Mouse (Mus musculus): ENCODE results near the gene Gm4869.
"Not testable (repeated sequence)": the region's sequence is repeated elsewhere in the genome, so short reads cannot be mapped to it uniquely, and the experiment has no call there.

DNA sequence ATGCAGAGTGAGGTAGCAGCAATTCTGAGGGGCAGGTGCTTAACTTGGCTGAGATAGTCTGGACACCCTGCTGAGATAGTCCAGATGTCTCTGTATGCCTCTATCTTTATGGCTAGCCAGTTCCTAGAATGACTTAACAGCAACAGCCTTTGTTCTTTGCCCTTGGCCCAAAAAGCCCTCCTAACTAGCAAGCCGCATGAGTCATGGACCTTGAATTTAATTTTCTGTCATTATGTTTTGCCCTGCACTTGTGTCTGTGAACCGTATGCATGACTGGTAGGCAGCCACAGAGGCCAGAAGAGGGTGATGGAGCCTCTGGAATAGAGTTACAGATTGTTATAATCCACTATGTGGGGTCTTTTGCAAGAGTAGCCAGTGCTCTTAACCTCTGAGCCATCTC is 17.7 kb downstream of the Gm4869 start:
- TF ChIP-seq POLR2A (IDR thresholded peaks at IDR 0.05; ENCODE audit: insufficient read length, low read depth); E2F4 (IDR thresholded peaks at IDR 0.05; ENCODE audit: insufficient read depth); TCF12 (IDR thresholded peaks at IDR 0.05; ENCODE audit: insufficient read depth, poor library complexity, severe bottlenecking); MAX (IDR thresholded peaks at IDR 0.05; ENCODE audit: low read depth); POLR2AphosphoS2 (IDR thresholded peaks at IDR 0.05; ENCODE audit: insufficient read length, low read depth); MYOG (IDR thresholded peaks at IDR 0.05; ENCODE audit: control insufficient read depth in 1 of 3, insufficient read depth in 1 of 3, insufficient read length in 2 of 3, low read depth in 2 of 3); TCF3 (IDR thresholded peaks at IDR 0.05; ENCODE audit: insufficient read length, low read depth); REST (IDR thresholded peaks at IDR 0.05; ENCODE audit: insufficient read depth, insufficient read length); CEBPB (IDR thresholded peaks at IDR 0.05; ENCODE audit: insufficient read depth, poor library complexity, severe bottlenecking); USF1 (IDR thresholded peaks at IDR 0.05; ENCODE audit: low read depth); MYOD1 (IDR thresholded peaks at IDR 0.05; ENCODE audit: control insufficient read depth in 1 of 3, insufficient read length in 2 of 3, low read depth in 2 of 3): not testable (repeated sequence)
